Mouse (Mus musculus): ENCODE results near the gene Tcte3.
"Not testable (repeated sequence)": the region's sequence is repeated elsewhere in the genome, so short reads cannot be mapped to it uniquely, and the experiment has no call there.

Tcte3 gene

GRCm38 (mm10) chr17:15041175-15041729, at the start of gene Tcte3, which contains the start of the genes Ermard and Gm3448:
Gene Tcte3, minus strand, starts transcription at chr17:15041488.
Gene Ermard, plus strand, starts transcription at chr17:15041208.
Gene Gm3448, minus strand, starts transcription at chr17:15041537.
- DNase-seq: peak; percentile 62

- DNase-seq: no peak
Observed at GRCm38 (mm10) chr17:15088591-15089001, 47.3 kb upstream of the Tcte3 start.

- no peak for DNase-seq
Observed at GRCm38 (mm10) chr17:15088166-15088565, 46.9 kb upstream of the Tcte3 start.

- DNase-seq: no peak
Observed at GRCm38 (mm10) chr17:15085006-15085405, 43.7 kb upstream of the Tcte3 start.

GRCm38 (mm10) chr17:15084226-15084848, 43.0 kb upstream of the Tcte3 start:
- DNase-seq: no peak

- DNase-seq: no peak
Observed at GRCm38 (mm10) chr17:15077536-15077935, 36.2 kb upstream of the Tcte3 start.

- DNase-seq: no peak
Observed at GRCm38 (mm10) chr17:15075033-15075432, 33.7 kb upstream of the Tcte3 start.

GRCm38 (mm10) chr17:15072211-15072610, 30.9 kb upstream of the Tcte3 start:
- no peak for DNase-seq

GRCm38 (mm10) chr17:15069124-15069523, 27.8 kb upstream of the Tcte3 start:
- no peak for DNase-seq

- DNase-seq: no peak
Observed at GRCm38 (mm10) chr17:15068040-15068792, 26.9 kb upstream of the Tcte3 start.

- DNase-seq: no peak
Observed at GRCm38 (mm10) chr17:15066911-15067310, 25.6 kb upstream of the Tcte3 start.

- no peak for DNase-seq
Observed at GRCm38 (mm10) chr17:15066066-15066465, 24.8 kb upstream of the Tcte3 start.

GRCm38 (mm10) chr17:15065391-15066024, 24.2 kb upstream of the Tcte3 start:
- peak; percentile 6 for DNase-seq

GRCm38 (mm10) chr17:15060356-15060755, 19.1 kb upstream of the Tcte3 start:
- DNase-seq: no peak

- DNase-seq: no peak
Observed at GRCm38 (mm10) chr17:15059646-15060045, 18.4 kb upstream of the Tcte3 start.

GRCm38 (mm10) chr17:15058161-15058591, 16.9 kb upstream of the Tcte3 start:
- no peak for DNase-seq

- no peak for DNase-seq
Observed at GRCm38 (mm10) chr17:15055925-15056324, 14.6 kb upstream of the Tcte3 start.

- not testable (repeated sequence) for DNase-seq
Observed at GRCm38 (mm10) chr17:15053829-15054200, 12.5 kb upstream of the Tcte3 start.

- not testable (repeated sequence) for DNase-seq
Observed at GRCm38 (mm10) chr17:15053183-15053828, 12.0 kb upstream of the Tcte3 start.

GRCm38 (mm10) chr17:15052766-15053165, 11.5 kb upstream of the Tcte3 start:
- DNase-seq: not testable (repeated sequence)

- DNase-seq: not testable (repeated sequence)
Observed at GRCm38 (mm10) chr17:15050338-15050737, 9.1 kb upstream of the Tcte3 start.

GRCm38 (mm10) chr17:15040455-15040854, 833 bp downstream of the Tcte3 start:
- not testable (repeated sequence) for DNase-seq

- DNase-seq: not testable (repeated sequence)
Observed at GRCm38 (mm10) chr17:15031414-15031813, 9.9 kb downstream of the Tcte3 start.
